In the genomic region with DNA sequence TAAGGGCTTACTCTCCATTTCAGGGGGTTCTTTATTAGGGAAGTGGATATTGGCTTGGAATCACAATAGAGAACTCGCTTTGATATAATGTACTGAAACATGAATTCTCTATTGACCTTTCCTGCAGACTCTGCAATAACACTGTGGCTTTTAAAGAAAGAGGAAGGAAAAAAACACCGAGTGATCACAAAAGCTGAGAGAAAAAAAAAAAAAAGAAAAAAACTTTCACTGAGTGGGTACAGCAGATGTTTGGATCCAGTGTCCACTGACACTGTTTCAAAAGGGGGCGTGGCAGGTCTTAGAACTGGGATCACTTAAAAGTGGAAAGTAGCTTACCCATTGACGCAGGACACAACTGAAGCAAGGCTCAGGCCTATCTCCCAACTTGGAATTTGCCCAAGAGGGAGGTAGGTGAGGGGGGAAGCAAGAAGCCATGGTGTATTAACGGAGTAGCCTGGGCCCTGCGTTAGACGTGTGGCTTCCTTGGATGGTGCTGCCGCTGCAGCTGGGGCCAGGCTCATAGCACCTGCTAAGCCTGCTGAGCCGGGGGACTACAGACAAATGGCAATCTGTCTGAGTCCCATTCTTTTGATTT, we compare ENCODE assay signal across 21 mouse cellular contexts.
DNase-seq lines count a peak whose midpoint lies in the region; ATAC-seq and TF ChIP-seq lines count a peak whose summit lies in the region.
"Had no signal": no experiment of that assay in that cellular context is flagged by ENCODE, and none has a peak within 500 bp of the region (broad histone marks: within the 10 kb centered on the region; RNA-seq: fewer than 3 reads in every experiment).

No protein-coding gene starts in this region.

- no peaks in the 10 kb centered on the region for H3K27me3 ChIP-seq in CH12.LX (replicated peaks)
- H3K27me3 ChIP-seq: heart, embryonic 15.5 days; liver, embryonic 12.5 days; midbrain, embryonic 12.5 days had no signal

- H3K9me3 ChIP-seq in CH12.LX (replicated peaks; ENCODE audit: low read length): no peaks in the 10 kb centered on the region
- H3K9me3 ChIP-seq: heart, embryonic 15.5 days; liver, embryonic 12.5 days; midbrain, embryonic 12.5 days had no signal

- H3K4me1 ChIP-seq in CH12.LX (ENCODE audit: control insufficient read depth in 1 of 2, insufficient read depth in 2 of 2): peaks cover 3 to 9% of the 10 kb centered on the region in 2 experiments; a peak in 3 of 4 replicates
- H3K4me1 ChIP-seq in bone marrow macrophage, adult 2 months (ENCODE audit: control insufficient read depth, insufficient read depth, low read length): peaks cover 5% of the 10 kb centered on the region
- H3K4me1 ChIP-seq: heart, embryonic 15.5 days had no signal

- no peak for TF ChIP-seq CTCF in CH12.LX (conservative IDR thresholded peaks at IDR 0.05 in 1 of 2, IDR thresholded peaks at IDR 0.05 in 1 of 2; ENCODE audit: low read depth in 2 of 2, low read length in 2 of 2)
- no peak for TF ChIP-seq CTCF in bone marrow macrophage, adult 2 months (IDR thresholded peaks at IDR 0.05; ENCODE audit: low read depth, low read length)

- H3K36me3 ChIP-seq in CH12.LX (replicated peaks in 1 of 2; ENCODE audit: control insufficient read depth in 1 of 2, insufficient read depth in 1 of 2, low read length in 1 of 2): no peaks in the 10 kb centered on the region
- H3K36me3 ChIP-seq: heart, embryonic 15.5 days; liver, embryonic 12.5 days; midbrain, embryonic 12.5 days had no signal

- no peak overlapping the region for H3K9ac ChIP-seq in CH12.LX (ENCODE audit: insufficient read depth, low read depth)
- H3K9ac ChIP-seq: heart, embryonic 15.5 days; hindbrain, embryonic 14.5 days; liver, embryonic 12.5 days; midbrain, embryonic 12.5 days had no signal

- ATAC-seq in granulocyte monocyte progenitor cell, adult 5-6 weeks (replicated peaks; ENCODE audit: poor library complexity, severe bottlenecking): peak; percentile 62
- peak; percentile 50 for ATAC-seq in megakaryocyte, adult 5-6 weeks (ENCODE audit: poor library complexity, severe bottlenecking)
- ATAC-seq: activated CD4-positive, CD25-positive, alpha-beta regulatory T cell, adult 4 months; forebrain, embryonic 16.5 days; liver, embryonic 12.5 days had no signal

- no peak for DNase-seq in CH12.LX (ENCODE audit: extremely low read depth)
- no peak for DNase-seq in thymus, postnatal 14 days
- DNase-seq in adrenal gland, postnatal 36 days: no peak
- no peak for DNase-seq in embryo, embryonic 10 days (ENCODE audit: low spot score)
- DNase-seq: adrenal gland, adult 8-10 months; cerebellum, adult 8-10 months; gastrocnemius, postnatal 25 days; heart, postnatal 36 days; kidney, adult 9 months; kidney, postnatal 14 days; lung, adult 18-20 months; lung, postnatal 10 days had no signal

- dilution Hi-C loops in CH12.LX (cut with MboI; ENCODE audit: extremely low pct_ligation_motif_present, extremely low pct_unique_long_range_greater_than_20kb, low sequenced_read_pairs): no loop called here

- no peak for TF ChIP-seq EP300 in CH12.LX (IDR thresholded peaks at IDR 0.05; ENCODE audit: low read length)

- TF ChIP-seq RAD21 in CH12.LX (IDR thresholded peaks at IDR 0.05; ENCODE audit: low read depth, low read length): no peak

- in situ Hi-C loops in CH12.LX (cut with MboI; ENCODE audit: low pct_ligation_motif_present, low pct_unique_long_range_greater_than_20kb, low sequenced_read_pairs): no loop called here

- no peak overlapping the region for H3K4me2 ChIP-seq in CH12.LX (ENCODE audit: insufficient read depth, low read depth, poor library complexity, severe bottlenecking)
- H3K4me2 ChIP-seq: heart, embryonic 15.5 days; hindbrain, embryonic 14.5 days; liver, embryonic 12.5 days; midbrain, embryonic 12.5 days had no signal

- TF ChIP-seq POLR2A in CH12.LX (IDR thresholded peaks at IDR 0.05; ENCODE audit: low read depth, low read length): no peak
- TF ChIP-seq POLR2A in bone marrow macrophage, adult 2 months (IDR thresholded peaks at IDR 0.05; ENCODE audit: borderline replicate concordance, low read depth, low read length): no peak

- no peaks in the 10 kb centered on the region for H3K79me2 ChIP-seq in CH12.LX (replicated peaks; ENCODE audit: control insufficient read depth, extremely low read depth, insufficient read depth, poor library complexity, severe bottlenecking)

- H3K27ac ChIP-seq in CH12.LX (ENCODE audit: insufficient read depth, low read depth): no peak overlapping the region
- 0 out of 2 replicates have a peak overlapping the region, but pooled peaks have one; percentile 24 for H3K27ac ChIP-seq in bone marrow macrophage, adult 2 months (ENCODE audit: insufficient read depth, low read depth, low read length)
- H3K27ac ChIP-seq: heart, embryonic 15.5 days; hindbrain, embryonic 14.5 days; liver, embryonic 12.5 days; midbrain, embryonic 12.5 days had no signal

- no peak overlapping the region for H3K4me3 ChIP-seq in CH12.LX (replicated peaks in 1 of 3; ENCODE audit: low read depth in 2 of 3, low read length in 2 of 3, poor library complexity in 1 of 3)
- no peak overlapping the region for H3K4me3 ChIP-seq in bone marrow macrophage, adult 2 months (ENCODE audit: insufficient read depth, low read length)
- H3K4me3 ChIP-seq: heart, embryonic 15.5 days; liver, embryonic 12.5 days; midbrain, embryonic 12.5 days had no signal

TF ChIP-seq in CH12.LX, 34 proteins besides CTCF, POLR2A, EP300 and RAD21:
- TF ChIP-seq ZKSCAN1 (IDR thresholded peaks at IDR 0.05; ENCODE audit: borderline replicate concordance, low read depth, low read length): no peak
- TF ChIP-seq MAZ (IDR thresholded peaks at IDR 0.05; ENCODE audit: low read depth, low read length): no peak
- TF ChIP-seq ZNF384 (IDR thresholded peaks at IDR 0.05; ENCODE audit: low read depth, low read length): peak; percentile 53
- no peak for TF ChIP-seq CHD2 (IDR thresholded peaks at IDR 0.05; ENCODE audit: low read length)
